Mouse (Mus musculus): ENCODE measurements around the gene Spc24.

DNA sequence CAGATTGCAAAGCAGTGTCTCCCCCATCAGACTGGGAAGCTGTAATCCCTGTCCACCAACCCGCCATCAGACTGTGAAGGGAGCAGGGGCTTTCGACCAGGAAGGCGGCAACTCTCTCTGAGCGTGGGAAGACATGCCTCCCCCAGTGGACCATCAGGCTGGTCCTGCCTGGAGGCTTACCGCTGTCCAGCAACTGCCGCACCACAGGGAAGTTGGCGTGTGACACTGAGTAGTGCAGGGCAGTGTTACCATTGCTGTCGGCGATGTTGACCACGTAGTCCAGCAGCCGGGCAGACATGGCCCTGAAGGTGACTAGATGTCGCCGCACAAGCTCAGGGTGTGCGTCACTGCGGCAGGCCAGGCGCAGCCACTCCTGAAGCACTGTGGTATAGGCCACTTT, 14.2 kb upstream of the Spc24 start:
- TF ChIP-seq TAL1 (IDR thresholded peaks at IDR 0.05; ENCODE audit: low read length) (no peak), GATA1 (IDR thresholded peaks at IDR 0.05; ENCODE audit: low read length) (no peak)
